Mouse (Mus musculus) CH12F3 (cell line): ENCODE data around the gene Eomes.

Source experiments
- in situ Hi-C: fragments of 300-500 bp; cut with MboI; formaldehyde crosslinking; loops from 2 replicates; pipeline ENCODE4 v1.14.3; 2020; ENCODE audit warnings: low sequenced_read_pairs

Eomes gene

DNA sequence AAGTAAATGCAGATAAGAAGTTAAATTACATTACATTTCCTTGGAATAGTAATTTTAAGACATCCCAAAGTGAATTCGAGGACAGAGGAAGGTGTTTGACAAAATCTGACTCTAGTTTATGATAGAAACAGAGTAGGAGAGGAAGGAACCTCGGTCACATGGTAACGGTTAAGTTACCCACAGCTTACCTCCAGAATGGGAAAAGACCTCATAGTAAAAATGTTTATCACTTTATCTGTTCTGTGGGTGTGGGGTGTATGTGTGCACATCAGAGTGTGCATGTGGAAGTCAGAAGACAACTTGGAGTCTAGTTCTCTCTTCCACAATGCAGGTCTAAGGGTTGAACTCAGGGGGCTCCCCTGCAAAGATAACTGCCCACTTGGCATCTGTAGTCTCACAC, 38.1 kb downstream of the Eomes start:
- in situ Hi-C loops: no loop called here

DNA sequence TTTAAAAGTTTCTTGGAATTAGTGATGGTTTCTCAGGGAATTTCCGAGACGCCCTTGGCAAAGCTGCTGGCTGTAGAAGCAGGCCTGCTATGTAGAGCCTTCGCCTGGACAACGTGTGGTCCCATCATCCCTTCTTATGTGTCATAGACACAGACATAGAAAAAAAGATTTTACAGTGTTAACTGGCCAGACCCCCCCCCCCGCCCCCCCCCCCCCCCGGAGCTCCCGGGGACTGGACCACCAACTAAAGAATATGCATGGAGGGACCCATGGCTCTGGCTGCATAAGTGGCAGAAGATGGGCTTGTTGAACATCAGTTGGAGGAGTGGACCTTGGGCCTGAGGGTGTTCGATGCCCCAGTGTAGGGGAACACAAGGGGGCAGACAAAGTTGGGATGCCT, 39.6 kb downstream of the Eomes start:
- in situ Hi-C loops: no loop called here

DNA sequence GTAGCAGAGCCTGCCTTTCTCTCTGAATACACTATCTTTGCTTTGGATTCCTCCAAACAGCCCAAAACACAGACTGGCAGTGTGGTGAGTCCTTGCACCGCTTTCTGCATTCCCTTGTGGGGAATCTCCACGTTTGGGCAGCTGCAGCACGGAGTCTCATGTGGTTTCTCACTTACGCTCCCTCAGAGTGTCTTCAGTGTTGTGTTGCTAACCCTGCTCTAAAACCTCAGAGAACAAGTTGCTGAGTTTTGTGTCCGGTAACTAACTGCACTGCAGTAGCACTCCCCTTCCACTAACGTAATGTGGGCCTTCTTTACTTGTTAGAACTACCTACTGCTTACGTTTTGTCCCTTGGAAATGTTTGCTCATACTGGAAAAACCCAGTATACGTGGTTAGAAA, 41.1 kb downstream of the Eomes start:
- in situ Hi-C loops: no loop called here

DNA sequence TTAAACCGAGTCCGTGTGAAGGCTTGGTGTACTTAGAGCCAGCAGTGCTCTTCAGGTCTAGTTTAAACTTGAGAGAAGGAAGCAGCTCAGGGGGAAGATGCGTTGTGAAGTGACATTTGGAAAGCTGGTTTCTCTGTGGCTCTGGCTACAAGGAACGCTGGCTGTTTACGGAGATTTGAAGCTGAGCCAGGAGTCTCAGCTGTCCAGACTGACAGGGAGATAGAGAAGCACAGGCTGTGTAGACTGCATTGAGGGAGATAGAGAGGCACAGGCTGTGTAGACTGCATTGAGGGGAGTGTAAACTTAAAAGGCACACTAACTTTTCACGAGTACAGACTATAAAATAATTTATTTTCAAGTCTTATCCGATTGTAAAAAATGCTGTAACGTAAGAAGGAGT, 42.0 kb downstream of the Eomes start:
- in situ Hi-C loops: no loop called here

DNA sequence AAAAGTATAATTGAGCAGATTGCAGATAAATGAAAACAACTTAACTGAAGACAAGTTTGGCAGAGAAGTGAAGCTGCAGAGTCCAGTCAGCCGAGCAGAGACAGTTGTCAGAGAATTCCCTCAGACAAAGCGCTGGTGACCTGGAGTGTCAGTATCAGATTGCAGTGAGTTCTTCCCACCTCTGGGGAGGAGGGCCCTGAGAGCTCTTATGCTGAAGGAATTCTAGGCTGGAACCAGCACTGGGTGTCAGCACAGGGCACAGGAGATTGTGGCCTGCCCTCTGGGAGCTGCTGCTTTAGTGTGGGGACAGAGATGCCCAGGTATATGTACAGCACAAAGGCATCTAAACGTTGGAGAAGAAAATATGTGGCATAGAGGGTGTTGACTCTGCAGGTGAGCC, 42.8 kb downstream of the Eomes start:
- in situ Hi-C loops: no loop called here

DNA sequence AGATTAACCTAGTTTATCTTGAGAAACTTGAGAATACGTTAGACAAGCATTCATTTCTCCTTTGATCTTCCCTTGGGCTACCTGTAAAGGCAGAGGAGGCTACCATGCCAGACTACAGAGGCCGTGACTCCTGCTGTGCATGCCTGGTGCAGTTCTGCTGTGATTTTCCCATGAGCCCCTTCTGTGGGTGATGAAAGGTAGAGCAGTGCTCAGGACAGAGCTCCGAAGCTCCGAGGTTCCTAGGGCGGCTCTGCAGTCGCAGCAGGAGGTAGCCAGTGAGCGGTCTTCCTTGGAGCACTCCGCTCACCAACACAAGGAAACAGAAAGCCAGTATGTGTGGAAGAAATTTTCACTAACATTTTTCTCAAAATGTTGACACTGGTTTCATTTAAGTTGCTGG, 43.6 kb downstream of the Eomes start:
- in situ Hi-C loops: no loop called here

DNA sequence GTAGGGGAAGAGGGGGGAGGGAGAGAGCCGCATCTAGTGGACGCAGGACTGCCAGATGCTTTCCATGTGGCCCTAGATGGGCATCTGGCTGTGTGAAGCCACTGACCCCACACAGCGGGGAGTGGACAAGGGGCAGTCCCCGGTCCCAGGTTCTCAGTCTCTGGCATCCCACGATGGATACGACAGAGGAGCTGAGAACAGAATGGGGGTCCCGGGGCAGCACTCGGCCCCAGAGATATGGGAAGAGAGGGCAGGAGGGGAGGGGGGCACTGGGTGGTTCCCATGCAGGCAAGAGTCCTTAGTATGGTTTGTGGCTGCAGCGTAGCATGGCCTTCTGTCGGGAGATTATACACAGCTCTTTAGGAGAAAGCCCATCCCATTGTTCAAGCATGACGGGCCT, 45.7 kb downstream of the Eomes start:
- in situ Hi-C loops: no loop called here

DNA sequence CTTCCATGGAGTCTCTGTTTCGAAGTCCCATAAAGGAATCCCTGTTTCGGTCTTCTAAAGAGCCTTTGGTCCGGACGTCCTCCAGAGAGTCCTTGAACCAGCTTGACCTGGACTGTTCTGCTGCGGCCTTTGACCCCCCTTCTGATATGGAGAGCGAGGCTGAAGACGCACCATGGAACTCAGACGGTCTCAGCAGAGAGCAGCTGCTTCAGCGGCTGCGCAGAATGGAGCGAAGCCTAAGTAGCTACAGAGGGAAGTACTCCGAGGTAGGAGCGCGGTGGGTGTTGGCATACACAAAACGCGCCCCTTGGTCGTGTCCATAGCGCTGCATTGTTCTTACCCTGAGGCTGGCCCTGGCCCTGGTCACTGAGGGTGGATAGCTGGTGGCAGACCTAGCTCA, 49.0 kb downstream of the Eomes start:
- in situ Hi-C loops: no loop called here

DNA sequence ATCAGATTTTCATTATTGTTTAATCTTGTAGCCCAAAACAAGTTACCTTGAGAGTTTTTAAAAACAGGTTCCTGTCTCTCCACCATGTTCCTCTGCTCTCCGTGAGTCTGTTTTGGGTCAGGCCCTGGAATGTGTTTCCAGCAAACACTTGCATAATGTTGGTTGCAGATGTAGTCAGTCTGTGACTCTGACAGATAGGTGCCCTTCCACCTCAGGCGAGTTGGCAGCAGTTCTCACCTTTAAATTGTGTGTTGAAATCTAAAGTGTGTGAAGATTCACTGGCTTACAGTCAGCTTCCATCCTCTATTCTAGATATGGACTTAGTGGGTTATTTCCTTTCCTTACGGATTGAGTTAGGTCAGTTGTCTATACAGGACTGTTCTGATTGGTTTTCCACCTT, 51.8 kb downstream of the Eomes start:
- in situ Hi-C loops: no loop called here

DNA sequence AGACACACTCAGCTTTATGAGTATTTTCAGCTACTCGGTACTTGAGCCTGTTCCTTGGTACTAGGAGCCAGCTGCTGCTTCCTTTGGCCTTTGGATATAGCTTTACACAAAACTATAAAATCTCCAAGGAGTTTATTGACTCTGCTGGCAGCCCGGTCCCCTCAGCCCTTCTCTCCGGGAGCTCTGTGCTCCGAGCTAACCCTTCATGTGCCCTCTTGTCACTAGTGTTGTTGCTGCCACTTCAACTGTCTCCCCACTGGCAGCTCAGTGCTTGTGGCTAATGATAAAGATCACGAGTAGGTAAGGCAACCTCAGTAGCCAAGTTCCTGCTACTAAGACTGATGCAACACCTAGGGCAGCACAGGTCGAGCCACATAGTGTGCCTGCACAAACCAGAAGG, 52.7 kb downstream of the Eomes start:
- in situ Hi-C loops: no loop called here

DNA sequence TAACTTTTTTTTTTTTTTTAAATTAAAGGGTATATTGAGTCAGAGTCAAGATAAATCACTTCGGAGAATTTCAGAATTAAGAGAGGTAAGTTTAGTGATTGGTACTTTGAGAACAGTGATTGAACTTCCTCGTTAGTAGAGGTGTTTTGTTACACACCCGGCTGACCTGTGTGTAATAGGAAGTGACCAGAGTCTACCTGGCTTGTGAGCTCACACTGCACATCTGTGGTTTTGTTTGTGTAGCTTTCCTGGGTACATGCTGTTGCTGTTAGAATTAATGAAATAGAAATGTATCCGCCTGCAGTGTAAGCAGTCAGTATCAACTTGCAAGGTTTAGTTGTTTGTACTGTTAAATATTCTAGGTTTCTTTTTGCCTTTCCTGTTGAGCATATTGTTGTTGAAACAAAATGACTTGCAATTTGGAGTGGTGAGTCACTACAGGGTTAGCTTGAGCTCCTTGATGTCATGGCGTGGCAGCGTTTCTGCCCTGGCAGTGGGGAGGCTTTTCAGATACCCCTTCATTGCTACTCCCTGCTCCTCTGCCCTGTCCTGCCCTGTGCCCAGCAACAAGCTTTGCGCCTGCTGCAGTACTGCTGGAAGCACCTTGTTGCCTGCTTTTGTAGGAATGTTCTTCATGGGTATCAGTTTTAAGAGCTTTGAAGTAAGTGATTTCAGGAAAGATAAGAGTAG, 54.6 kb downstream of the Eomes start:
- in situ Hi-C loops: no loop called here
